Mouse (Mus musculus): ENCODE data around the gene Ddx49.

DNA sequence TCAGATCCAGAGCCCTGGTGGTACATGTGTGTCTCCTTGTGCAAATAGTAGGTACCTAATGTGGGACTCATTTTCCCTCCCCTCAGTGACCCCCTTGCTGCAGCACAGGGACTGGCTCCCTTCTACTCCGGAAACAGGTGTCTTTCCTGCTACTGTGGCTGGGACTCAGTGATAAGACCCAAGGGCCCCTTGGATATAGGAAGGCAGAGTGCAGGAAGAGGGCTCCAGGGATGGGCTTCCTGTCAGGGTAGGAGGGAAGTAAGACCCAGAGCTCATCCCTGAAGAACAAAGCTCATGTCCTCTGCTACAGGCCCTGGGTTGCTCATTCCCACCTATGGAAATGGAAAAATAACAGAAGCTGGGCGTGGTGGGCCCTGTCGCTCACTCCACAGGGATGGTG, 25.8 kb downstream of the Ddx49 start:
- TF ChIP-seq CTCF (IDR thresholded peaks at IDR 0.05; ENCODE audit: insufficient read depth, low read depth, low read length) (no peak), POLR2A (IDR thresholded peaks at IDR 0.05; ENCODE audit: insufficient read depth, low read depth, low read length) (no peak)

All from olfactory bulb, adult 2 months (tissue).